Mouse (Mus musculus): ENCODE measurements around the gene Spata6. TPM values are rescaled to one million over a fixed set of nuclear protein-coding genes. Genes with fewer than 3 reads are reported as not detected.

Spata6 gene
- polyA plus RNA-seq, 1 experiment = 12.9 TPM

DNA sequence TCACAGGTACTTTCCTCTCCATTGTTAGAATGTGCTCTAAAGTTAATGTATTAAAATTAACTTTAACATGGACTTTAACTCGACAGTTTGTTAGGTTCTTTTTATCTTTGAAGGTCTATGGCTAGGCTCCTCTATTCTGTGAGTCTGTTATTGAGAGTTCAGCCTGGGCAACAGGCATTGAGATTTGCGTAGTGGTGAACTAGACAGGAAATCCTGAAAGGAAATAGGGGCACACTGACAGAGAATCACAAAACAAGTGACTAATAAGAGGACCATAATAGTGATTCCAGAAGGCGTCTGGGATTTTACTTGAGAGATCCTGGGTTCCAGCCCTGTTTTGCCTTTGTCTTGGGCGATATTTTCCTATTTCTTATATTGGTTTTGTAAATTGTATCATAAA lies 488 bp upstream of the Spata6 start:
- no peak overlapping the region for H3ac ChIP-seq (ENCODE audit: control insufficient read depth, insufficient read length)
- no peaks in the 10 kb centered on the region for H3K36me3 ChIP-seq (ENCODE audit: control insufficient read depth, insufficient read depth)
- no peak for TF ChIP-seq POLR2A (IDR thresholded peaks at IDR 0.05; ENCODE audit: insufficient read length, low read depth)
- H3K4me3 ChIP-seq = peak overlapping the region; percentile 44
- no peaks in the 10 kb centered on the region for H3K27me3 ChIP-seq (ENCODE audit: control insufficient read depth, insufficient read depth, insufficient read length)
- peak overlapping the region; percentile 70 for H3K4me2 ChIP-seq (ENCODE audit: low read depth)
- H3K79me2 ChIP-seq (ENCODE audit: control insufficient read depth, insufficient read depth) = peaks cover 3% of the 10 kb centered on the region

DNA sequence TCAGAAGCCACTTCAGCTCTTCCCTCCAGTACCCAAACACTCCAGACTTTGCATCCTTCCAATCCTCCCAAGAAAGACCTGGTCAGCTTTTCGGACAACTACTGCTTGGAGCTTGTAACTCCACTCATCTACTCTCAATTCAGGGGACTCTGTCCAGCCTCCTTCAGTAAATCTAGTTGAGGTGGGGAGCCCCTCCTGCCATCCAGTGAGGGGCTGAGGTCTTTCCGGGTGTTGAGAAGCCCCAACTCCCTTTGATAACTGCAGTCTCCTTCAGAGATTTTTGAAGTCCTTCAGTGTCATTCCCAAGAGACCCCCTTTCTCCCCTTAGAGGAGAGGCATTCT lies 849 bp downstream of the Spata6 start:
- Histone ChIP-seq H3K36me3 (ENCODE audit: control insufficient read depth, insufficient read depth) (no peaks in the 10 kb centered on the region), H3K4me3 (peak overlapping the region; percentile 44), H3K79me2 (ENCODE audit: control insufficient read depth, insufficient read depth) (peaks cover 3% of the 10 kb centered on the region), H3ac (ENCODE audit: control insufficient read depth, insufficient read length) (peak overlapping the region; percentile 70), H3K4me2 (ENCODE audit: low read depth) (peak overlapping the region; percentile 86), H3K27me3 (ENCODE audit: control insufficient read depth, insufficient read depth, insufficient read length) (no peaks in the 10 kb centered on the region)
- TF ChIP-seq TCF12 (IDR thresholded peaks at IDR 0.05; ENCODE audit: insufficient read depth, poor library complexity, severe bottlenecking) (no peak), E2F4 (IDR thresholded peaks at IDR 0.05; ENCODE audit: insufficient read depth) (no peak), POLR2AphosphoS2 (IDR thresholded peaks at IDR 0.05; ENCODE audit: insufficient read length, low read depth) (no peak), MYOG (IDR thresholded peaks at IDR 0.05; ENCODE audit: control insufficient read depth in 1 of 3, insufficient read depth in 1 of 3, insufficient read length in 2 of 3, low read depth in 2 of 3) (no peak), USF1 (IDR thresholded peaks at IDR 0.05; ENCODE audit: low read depth) (no peak), MAX (IDR thresholded peaks at IDR 0.05; ENCODE audit: low read depth) (no peak), MYOD1 (IDR thresholded peaks at IDR 0.05; ENCODE audit: control insufficient read depth in 1 of 3, insufficient read length in 2 of 3, low read depth in 2 of 3) (no peak), POLR2A (IDR thresholded peaks at IDR 0.05; ENCODE audit: insufficient read length, low read depth) (no peak), REST (IDR thresholded peaks at IDR 0.05; ENCODE audit: insufficient read depth, insufficient read length) (no peak), CEBPB (IDR thresholded peaks at IDR 0.05; ENCODE audit: insufficient read depth, poor library complexity, severe bottlenecking) (no peak), TCF3 (IDR thresholded peaks at IDR 0.05; ENCODE audit: insufficient read length, low read depth) (no peak), SRF (IDR thresholded peaks at IDR 0.05; ENCODE audit: control insufficient read depth, insufficient read length, low read depth) (no peak)

DNA sequence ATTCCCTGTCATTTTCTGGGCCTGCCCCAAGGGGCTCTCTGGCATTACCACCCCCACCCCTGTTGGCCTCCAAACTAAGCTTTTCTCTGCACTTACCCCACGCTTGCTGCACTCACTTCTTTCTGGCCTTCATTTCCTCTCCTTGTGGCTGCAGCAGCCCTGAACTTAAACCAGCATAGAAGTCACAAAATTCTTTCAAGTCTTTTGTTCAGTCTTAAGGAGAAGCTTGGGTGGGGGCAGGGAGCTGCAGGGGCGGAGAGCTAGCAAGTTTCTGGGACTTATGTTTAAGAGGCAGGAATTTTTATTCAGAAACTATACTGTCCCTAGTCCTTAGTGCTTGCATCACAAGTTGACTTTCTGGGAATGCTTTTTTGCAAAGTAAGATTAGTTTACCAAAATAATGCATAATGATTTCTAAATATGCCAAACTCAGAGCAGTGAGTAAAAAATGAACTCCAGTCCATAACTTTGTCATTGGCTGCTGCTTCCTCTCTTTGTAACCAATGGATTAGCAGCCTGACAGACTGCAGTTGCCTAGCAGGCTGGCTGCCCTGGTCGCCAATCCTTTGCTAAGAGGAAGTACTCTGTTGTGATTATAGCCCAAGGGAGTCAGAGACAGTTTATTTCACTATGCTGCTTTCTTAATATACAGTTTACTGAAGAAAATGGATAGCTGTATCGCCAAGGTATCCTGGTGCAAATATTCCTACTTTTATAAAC lies 1.5 kb downstream of the Spata6 start:
- H3K36me3 ChIP-seq (ENCODE audit: control insufficient read depth, insufficient read depth) = no peaks in the 10 kb centered on the region
- H3ac ChIP-seq (ENCODE audit: control insufficient read depth, insufficient read length) = no peak overlapping the region
- peaks cover 3% of the 10 kb centered on the region for H3K79me2 ChIP-seq (ENCODE audit: control insufficient read depth, insufficient read depth)
- peak overlapping the region; percentile 86 for H3K4me2 ChIP-seq (ENCODE audit: low read depth)
- no peaks in the 10 kb centered on the region for H3K27me3 ChIP-seq (ENCODE audit: control insufficient read depth, insufficient read depth, insufficient read length)
- no peak for TF ChIP-seq TCF3 (IDR thresholded peaks at IDR 0.05; ENCODE audit: insufficient read length, low read depth)
- TF ChIP-seq MYOD1 (IDR thresholded peaks at IDR 0.05; ENCODE audit: control insufficient read depth in 1 of 3, insufficient read length in 2 of 3, low read depth in 2 of 3) = no peak
- no peak for TF ChIP-seq USF1 (IDR thresholded peaks at IDR 0.05; ENCODE audit: low read depth)
- no peak for TF ChIP-seq POLR2AphosphoS2 (IDR thresholded peaks at IDR 0.05; ENCODE audit: insufficient read length, low read depth)
- peak overlapping the region; percentile 44 for H3K4me3 ChIP-seq

DNA sequence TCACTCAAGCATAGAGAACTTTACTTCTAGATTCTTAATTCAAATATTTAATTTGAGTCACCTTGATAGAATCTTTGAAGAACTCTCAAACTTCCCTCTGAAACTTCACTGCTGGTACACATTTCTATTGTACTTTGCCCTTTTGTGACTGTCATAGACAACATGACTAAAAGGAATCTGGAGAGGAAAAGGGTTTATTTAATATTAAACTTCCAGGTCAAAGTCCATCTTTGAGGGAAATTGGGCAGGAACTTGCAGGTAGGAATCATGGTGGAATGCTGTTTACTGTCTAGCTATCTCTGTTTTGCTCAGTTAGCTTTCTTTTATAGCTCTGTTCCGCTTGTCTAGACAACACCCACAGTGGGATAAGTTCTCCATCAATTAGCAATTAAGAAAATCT lies 17.8 kb downstream of the Spata6 start:
- Histone ChIP-seq H3K4me3 (no peak overlapping the region), H3K4me2 (ENCODE audit: low read depth) (no peak overlapping the region), H3K27me3 (ENCODE audit: control insufficient read depth, insufficient read depth, insufficient read length) (no peaks in the 10 kb centered on the region), H3ac (ENCODE audit: control insufficient read depth, insufficient read length) (no peak overlapping the region), H3K36me3 (ENCODE audit: control insufficient read depth, insufficient read depth) (no peaks in the 10 kb centered on the region), H3K79me2 (ENCODE audit: control insufficient read depth, insufficient read depth) (no peaks in the 10 kb centered on the region)
- TF ChIP-seq SRF (IDR thresholded peaks at IDR 0.05; ENCODE audit: control insufficient read depth, insufficient read length, low read depth) = no peak
- no peak for TF ChIP-seq POLR2AphosphoS2 (IDR thresholded peaks at IDR 0.05; ENCODE audit: insufficient read length, low read depth)
- TF ChIP-seq TCF12 (IDR thresholded peaks at IDR 0.05; ENCODE audit: insufficient read depth, poor library complexity, severe bottlenecking) = no peak
- no peak for TF ChIP-seq MYOD1 (IDR thresholded peaks at IDR 0.05; ENCODE audit: control insufficient read depth in 1 of 3, insufficient read length in 2 of 3, low read depth in 2 of 3)
- no peak for TF ChIP-seq USF1 (IDR thresholded peaks at IDR 0.05; ENCODE audit: low read depth)
- TF ChIP-seq POLR2A (IDR thresholded peaks at IDR 0.05; ENCODE audit: insufficient read length, low read depth) = no peak
- no peak for TF ChIP-seq CEBPB (IDR thresholded peaks at IDR 0.05; ENCODE audit: insufficient read depth, poor library complexity, severe bottlenecking)
- TF ChIP-seq E2F4 (IDR thresholded peaks at IDR 0.05; ENCODE audit: insufficient read depth) = no peak
- TF ChIP-seq MAX (IDR thresholded peaks at IDR 0.05; ENCODE audit: low read depth) = no peak
- TF ChIP-seq REST (IDR thresholded peaks at IDR 0.05; ENCODE audit: insufficient read depth, insufficient read length) = no peak
- no peak for TF ChIP-seq MYOG (IDR thresholded peaks at IDR 0.05; ENCODE audit: control insufficient read depth in 1 of 3, insufficient read depth in 1 of 3, insufficient read length in 2 of 3, low read depth in 2 of 3)
- TF ChIP-seq TCF3 (IDR thresholded peaks at IDR 0.05; ENCODE audit: insufficient read length, low read depth) = no peak

DNA sequence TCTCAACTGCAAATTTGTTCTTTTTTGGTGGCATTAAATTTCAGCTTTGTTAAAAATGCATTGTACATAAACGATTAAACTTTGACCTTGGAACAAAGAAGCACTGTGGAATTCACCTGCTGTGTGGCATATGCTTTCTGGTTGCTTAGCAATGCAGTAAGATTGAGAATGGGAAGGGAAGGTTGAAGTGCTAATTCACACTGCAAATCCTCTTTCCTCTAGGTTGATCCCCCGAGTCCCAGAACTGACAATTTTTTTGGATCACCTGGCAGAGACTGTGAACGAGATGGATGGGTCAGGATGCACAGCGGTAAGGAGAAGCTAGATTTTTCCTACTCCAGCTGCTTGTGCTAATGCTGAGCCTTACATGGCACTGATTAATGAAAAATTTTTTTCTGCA lies 60.7 kb downstream of the Spata6 start:
- no peak overlapping the region for H3K4me3 ChIP-seq
- H3ac ChIP-seq (ENCODE audit: control insufficient read depth, insufficient read length) = no peak overlapping the region
- no peak for TF ChIP-seq USF1 (IDR thresholded peaks at IDR 0.05; ENCODE audit: low read depth)
- TF ChIP-seq REST (IDR thresholded peaks at IDR 0.05; ENCODE audit: insufficient read depth, insufficient read length) = no peak
- TF ChIP-seq TCF12 (IDR thresholded peaks at IDR 0.05; ENCODE audit: insufficient read depth, poor library complexity, severe bottlenecking) = no peak
- TF ChIP-seq CEBPB (IDR thresholded peaks at IDR 0.05; ENCODE audit: insufficient read depth, poor library complexity, severe bottlenecking) = no peak
- no peak for TF ChIP-seq MYOD1 (IDR thresholded peaks at IDR 0.05; ENCODE audit: control insufficient read depth in 1 of 3, insufficient read length in 2 of 3, low read depth in 2 of 3)
- no peak for TF ChIP-seq POLR2AphosphoS2 (IDR thresholded peaks at IDR 0.05; ENCODE audit: insufficient read length, low read depth)
- TF ChIP-seq TCF3 (IDR thresholded peaks at IDR 0.05; ENCODE audit: insufficient read length, low read depth) = no peak
- no peak for TF ChIP-seq MAX (IDR thresholded peaks at IDR 0.05; ENCODE audit: low read depth)
- no peak for TF ChIP-seq SRF (IDR thresholded peaks at IDR 0.05; ENCODE audit: control insufficient read depth, insufficient read length, low read depth)
- TF ChIP-seq MYOG (IDR thresholded peaks at IDR 0.05; ENCODE audit: control insufficient read depth in 1 of 3, insufficient read depth in 1 of 3, insufficient read length in 2 of 3, low read depth in 2 of 3) = no peak
- TF ChIP-seq E2F4 (IDR thresholded peaks at IDR 0.05; ENCODE audit: insufficient read depth) = no peak
- TF ChIP-seq POLR2A (IDR thresholded peaks at IDR 0.05; ENCODE audit: insufficient read length, low read depth) = no peak
- H3K36me3 ChIP-seq (ENCODE audit: control insufficient read depth, insufficient read depth) = peaks cover 4% of the 10 kb centered on the region
- no peaks in the 10 kb centered on the region for H3K79me2 ChIP-seq (ENCODE audit: control insufficient read depth, insufficient read depth)
- no peaks in the 10 kb centered on the region for H3K27me3 ChIP-seq (ENCODE audit: control insufficient read depth, insufficient read depth, insufficient read length)
- H3K4me2 ChIP-seq (ENCODE audit: low read depth) = no peak overlapping the region
